15 mouse cellular contexts compared by ENCODE assay signal in the genomic region with DNA sequence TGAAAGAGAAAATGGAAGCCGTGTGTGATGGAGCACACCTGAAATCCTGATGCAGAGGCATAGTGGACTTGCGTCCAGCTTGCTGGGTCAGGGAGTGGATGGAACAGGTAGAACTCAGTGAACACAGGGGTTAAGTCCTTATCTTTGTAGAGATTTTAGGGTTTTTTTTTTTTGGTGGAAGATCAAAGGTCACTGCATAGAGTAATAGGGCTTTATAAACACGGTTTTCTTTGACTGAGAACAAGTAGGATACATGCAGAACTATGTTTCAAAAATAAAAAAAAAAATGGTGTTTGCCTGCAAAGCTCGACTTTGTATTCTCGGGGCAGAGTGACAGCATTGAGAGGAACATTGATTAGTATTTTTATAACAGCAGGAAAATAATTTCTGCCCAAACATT.
"Had no signal": no experiment of that assay in that cellular context is flagged by ENCODE, and none has a peak within 500 bp of the region (broad histone marks: within the 10 kb centered on the region; RNA-seq: fewer than 3 reads in every experiment).

No protein-coding gene starts in this region.

- H3K4me2 ChIP-seq: neural tube, embryonic 13.5 days; neural tube, embryonic 15.5 days; stomach, embryonic 15.5 days had no signal

- DNase-seq: right cerebral cortex, adult 18-20 months; right cerebral cortex, postnatal 14 days; right cerebral cortex, postnatal 25 days; right cerebral cortex, postnatal 4 days; spleen, adult 18-20 months; thymus, adult 18-20 months; thymus, adult 2 months; thymus, postnatal 14 days; thymus, postnatal 25 days; thymus, postnatal 36 days; thymus, postnatal 4 days had no signal

- H3K27ac ChIP-seq: neural tube, embryonic 13.5 days; neural tube, embryonic 15.5 days; stomach, embryonic 15.5 days; stomach, postnatal 0 days had no signal

- H3K4me1 ChIP-seq: neural tube, embryonic 13.5 days; stomach, embryonic 15.5 days had no signal

- H3K9me3 ChIP-seq: neural tube, embryonic 13.5 days; neural tube, embryonic 15.5 days; stomach, embryonic 15.5 days had no signal

- H3K36me3 ChIP-seq: neural tube, embryonic 13.5 days; neural tube, embryonic 15.5 days; stomach, embryonic 15.5 days had no signal

- H3K4me3 ChIP-seq: neural tube, embryonic 13.5 days; neural tube, embryonic 15.5 days; stomach, embryonic 15.5 days had no signal

- H3K9ac ChIP-seq: neural tube, embryonic 13.5 days; neural tube, embryonic 15.5 days; stomach, embryonic 15.5 days had no signal

- H3K27me3 ChIP-seq: neural tube, embryonic 13.5 days; neural tube, embryonic 15.5 days; stomach, embryonic 15.5 days had no signal
